Mouse (Mus musculus) ES-CJ7 (cell line): ENCODE results near the gene Foxp1.

Source experiments
- DNase-seq: peaks from one replicate; pipeline ENCODE4 v3.0.0; 2011; ENCODE audit warnings: low read depth, low spot score

The Foxp1 gene

DNA sequence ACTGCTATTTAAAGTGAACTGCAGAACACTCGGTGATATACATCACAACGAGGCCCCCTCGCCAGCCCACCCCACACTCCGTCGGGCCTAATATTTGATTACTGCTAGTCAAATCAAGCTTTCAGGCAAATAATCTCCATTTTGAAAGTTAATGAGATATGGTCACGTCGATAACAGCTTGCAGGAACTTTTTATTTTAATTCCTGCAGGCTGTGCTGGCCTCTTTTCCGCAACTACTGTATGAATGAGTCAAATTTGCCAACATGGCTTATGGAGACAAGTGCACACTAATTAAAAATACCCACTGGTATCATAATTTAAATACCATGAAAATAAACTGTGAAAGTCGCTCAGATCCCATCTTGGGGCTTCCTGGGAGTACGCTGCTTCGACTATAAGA is 385.4 kb downstream of the Foxp1 start:
- DNase-seq = no peak

DNA sequence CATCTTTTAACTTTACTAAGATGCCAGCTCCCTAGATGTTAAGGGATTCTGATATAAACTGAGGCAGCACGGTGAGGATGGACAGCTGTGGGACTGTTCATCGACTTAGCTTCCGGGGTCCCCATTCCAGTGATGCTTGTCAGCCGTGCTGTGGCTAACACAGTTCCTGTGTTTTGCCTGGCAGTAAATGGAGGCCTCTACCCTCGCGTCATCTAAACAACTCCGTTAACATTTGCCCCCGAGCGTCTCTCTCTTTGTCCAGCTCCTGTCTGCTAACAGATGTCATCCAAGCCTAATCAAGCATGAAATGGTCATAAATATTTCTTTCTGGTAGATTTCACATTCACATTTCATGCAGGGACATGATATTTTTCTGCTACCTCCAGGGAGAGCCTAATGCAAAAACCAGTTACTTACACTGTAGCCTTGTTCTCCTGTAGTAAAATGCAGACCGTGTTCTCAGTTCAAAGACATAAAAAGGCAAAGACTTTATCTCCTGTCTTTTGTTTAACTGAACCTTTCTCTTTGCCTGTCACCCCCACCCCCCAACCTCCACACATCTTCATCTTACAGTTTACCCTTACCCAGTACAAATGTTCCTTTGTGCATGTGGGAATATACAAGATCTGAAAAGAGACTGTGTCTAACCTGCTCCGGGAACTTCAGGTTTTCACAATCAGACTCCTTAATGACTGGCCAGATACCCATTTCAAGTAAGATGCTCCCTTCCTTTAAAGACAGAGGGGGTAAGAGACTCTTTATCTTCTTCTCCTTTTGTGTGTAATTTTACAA is 386.4 kb downstream of the Foxp1 start:
- no peak for DNase-seq

DNA sequence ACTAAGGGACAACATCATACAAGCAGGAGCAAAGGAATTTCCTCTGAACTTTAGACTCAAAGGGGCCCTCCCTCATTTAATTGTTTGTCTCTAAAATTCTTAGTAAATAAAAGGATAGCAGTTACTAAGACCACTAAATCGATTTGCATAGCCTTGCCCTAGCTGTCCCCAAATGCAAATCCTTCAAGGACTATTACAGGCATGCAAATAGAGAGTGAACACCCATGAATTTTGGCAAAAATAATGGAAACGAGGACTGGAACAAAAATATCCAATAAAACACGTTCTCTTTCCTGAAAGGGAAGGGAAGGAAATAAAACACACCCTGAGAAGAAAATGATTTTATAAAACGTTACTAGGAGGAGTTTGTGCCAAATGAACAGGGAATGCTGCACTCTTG is 390.7 kb downstream of the Foxp1 start:
- no peak for DNase-seq

DNA sequence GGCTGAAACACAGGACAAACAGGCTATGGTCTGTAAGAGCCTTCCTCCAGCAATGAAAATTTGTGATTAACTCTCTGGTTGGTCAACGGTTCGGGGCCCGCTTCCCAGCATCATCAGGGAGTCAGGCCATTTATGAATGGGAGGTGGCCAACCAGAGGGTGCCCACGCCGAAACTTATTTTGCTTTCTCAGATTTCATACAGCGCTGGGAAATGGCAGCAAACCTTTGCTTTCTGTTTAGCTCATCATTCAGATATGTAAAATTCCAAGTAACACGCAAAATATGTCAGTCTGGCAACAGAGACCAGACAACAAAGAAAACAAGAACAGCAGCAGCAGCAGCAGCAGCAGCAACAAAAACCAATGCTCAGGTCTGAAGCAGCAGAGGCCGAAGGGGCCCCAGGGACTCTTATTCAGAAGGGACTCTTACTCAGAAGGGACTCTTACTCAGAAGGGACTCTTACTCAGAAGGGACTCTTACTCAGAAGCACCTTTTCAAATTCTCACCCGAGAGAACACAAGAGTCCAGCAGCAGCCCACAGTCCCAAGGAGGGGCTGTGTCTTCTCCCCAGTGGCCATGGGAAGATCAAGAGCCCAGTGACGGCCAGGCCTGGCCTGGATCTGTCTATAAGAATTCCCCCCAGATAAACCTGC is 391.6 kb downstream of the Foxp1 start:
- peak; percentile 24 for DNase-seq

DNA sequence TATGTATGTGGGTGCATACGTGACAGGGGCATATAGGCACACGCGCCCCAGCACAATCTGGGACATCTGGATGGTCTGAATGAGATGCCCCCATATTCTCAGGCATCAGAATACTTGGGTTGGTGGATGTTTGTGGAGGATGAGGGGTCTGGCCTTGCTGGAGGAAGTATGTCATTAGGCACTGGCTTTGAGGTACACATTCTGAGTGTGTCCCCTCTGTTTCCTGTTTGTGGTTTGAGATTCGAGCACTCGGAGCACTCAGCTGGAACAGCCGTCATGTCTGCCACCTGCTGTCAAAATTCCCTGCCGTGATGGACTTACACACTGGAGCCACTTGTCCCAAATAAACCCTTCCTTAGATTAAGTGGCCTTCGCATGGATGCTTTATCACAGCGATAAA is 395.8 kb downstream of the Foxp1 start:
- DNase-seq = no peak

DNA sequence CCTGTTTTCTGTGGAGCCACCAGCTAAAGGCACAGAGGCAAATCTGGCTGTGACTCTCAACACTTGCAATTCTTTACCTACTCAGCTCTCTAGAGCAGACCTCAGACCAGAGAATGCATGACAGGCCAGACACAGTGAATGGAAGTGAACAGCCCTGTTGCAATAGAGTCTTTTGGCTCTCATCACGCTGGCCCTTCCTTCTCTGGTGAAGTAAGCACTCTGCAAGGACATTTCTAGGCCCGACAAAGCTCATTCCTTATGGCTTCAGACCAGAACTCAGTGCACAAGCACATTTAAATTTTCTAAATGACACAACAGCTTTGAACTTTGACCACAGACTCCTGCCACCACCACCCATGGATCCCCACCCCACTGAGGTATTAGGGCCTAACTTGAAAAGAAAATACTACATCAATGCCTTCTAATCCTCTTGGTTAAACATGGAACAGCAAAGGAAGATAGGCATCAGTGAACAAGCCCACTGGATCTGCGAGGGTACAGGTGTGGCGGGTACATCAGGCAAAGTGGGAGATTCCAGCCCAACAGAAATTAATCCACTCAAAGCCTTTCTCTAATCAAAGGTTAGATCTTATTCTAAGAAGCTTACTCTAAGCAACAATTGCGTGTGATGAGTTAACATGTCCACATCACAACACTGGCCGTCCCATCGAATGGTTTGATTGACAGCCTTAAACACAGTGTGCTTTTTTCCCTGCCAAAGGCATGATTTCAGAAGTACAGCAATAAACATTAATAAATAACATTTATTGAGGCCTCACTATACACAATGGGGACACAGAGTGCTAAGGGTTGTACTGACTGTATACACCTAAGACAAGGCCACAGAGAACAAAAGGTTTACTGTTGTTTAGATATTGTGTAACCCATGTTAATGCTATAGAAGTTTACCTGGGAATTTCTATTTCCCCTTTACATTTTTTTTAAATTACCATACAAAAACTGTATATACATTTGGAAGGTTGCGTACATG is 401.4 kb downstream of the Foxp1 start:
- DNase-seq = no peak

DNA sequence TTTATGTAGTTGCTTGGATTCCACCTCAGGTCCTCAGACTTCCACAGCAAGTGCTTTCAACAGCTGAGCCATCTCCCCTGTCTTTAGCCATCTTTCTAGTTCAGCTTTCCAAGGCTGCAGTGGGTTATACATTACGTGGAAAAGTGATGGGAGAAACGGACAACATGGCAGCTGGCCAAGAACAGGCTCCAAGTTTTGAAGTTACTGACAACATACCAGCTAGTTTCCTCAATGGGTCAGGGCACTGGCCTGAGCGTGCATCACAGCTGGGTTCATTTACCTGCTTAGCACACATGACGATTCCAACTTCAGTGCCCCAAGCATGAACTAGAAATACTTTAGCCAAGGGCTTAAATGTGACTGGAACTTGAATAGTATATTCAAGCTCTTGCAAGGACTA is 404.0 kb downstream of the Foxp1 start:
- DNase-seq = no peak

DNA sequence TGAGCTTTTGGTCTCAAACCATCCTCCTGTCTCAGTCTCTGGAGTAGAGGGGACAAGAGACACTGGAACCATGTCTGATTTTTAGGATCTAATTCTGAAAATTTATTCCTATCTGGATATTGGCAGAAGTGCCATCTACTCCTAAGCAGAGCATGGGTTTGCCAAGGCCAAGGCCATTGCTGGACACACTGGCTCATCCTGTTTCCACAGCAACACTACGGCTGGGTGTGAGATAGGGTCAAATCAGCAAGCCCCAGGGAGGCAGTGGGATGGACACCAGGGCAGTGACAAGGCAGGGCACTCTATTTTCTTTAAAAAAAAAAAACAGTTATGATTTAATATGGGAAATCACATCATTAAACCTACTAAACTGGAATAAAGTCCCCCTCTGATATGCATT is 405.1 kb downstream of the Foxp1 start:
- no peak for DNase-seq

DNA sequence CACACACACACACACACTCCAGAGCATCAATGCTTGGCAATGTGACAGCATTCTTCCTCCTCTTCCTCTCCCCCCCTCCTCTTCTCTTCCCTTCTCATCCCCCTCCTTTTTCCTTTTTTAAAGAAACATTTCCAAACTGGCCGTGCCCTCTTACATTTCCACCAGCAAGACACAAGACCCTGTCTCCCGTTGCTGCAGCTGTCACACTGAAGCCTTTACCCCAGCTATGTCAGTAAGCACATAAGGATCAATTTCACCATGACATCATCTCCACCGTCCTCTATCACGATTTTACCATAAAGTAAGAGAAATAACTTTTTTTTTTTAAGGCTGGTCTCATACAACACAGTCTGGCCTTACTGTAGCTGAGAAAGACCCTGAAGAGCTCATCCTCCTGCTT is 410.7 kb downstream of the Foxp1 start:
- DNase-seq = no peak

DNA sequence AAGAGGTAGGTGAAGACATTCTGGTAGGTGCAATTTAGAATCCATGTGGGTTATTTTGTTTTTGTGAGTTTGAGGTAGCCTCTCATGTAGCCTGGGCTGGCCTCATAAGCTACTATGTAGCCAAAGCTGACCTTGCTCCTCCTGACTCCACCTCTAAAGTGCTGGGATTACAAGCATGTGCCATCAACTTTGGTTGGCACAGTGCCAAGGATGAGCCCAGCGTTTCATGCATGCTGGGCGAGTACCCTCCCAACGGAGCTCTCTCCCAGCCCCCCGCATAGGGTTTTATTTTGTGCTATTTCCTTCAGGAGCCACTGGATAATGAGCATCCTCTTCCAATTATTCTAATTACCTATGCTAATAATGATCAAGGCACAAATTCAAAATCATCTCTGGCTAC is 414.1 kb downstream of the Foxp1 start:
- no peak for DNase-seq

DNA sequence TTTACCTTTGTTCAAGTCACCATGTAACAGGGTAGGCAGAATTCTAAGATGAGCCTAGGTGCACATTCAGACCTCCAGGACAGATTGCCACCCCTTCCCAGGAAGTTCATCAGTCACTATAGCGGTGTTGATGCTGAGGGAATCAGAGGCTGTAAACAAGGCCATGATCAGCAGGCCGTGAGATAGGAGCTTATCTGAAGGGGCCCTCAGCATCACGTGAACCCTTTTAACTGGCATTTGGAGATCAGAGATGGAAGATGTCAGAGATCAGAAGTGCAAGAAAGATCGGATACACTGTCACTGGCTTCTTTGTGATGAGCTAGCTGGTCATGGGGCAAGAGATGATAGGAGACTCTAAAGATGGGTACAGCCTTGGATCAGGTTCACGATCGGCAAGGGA is 414.8 kb downstream of the Foxp1 start:
- no peak for DNase-seq

DNA sequence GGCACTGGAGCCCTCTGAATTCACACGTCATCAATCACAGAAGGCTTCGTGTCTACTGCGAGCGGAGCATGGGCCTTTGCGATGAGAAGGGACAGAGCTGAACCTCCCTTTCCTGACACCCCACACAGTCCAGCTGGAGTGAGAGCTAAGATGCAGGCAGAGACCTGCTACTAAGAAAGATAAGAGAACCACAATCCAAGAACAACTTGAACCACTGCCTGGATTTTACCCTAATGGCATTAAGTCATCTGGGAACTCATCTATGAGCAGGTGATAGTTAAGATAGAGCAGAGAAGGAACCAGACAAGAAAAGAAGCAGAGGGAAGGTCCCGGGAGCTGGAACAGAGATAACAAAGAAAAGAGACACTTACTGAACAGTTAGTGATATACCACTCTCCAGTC is 415.4 kb downstream of the Foxp1 start:
- DNase-seq = no peak

DNA sequence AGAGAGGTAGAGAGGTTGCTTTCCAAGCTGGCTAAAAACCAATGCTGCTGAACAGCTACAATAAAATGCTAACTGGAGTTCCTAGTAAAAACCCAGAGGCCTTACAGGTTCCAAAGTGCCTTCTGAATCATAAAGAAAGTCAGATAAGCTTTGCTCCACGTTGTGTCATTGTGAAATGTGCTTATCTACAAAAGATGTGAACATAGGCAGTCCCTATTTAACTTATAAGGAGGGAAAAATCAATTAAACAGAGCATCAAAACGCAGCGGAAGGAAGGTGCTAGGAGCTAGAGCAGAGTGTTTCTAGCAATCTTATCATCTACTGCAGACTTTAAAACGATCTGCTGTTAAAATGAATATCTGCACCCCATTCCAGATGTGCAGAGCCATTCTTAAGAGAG is 416.5 kb downstream of the Foxp1 start:
- no peak for DNase-seq

DNA sequence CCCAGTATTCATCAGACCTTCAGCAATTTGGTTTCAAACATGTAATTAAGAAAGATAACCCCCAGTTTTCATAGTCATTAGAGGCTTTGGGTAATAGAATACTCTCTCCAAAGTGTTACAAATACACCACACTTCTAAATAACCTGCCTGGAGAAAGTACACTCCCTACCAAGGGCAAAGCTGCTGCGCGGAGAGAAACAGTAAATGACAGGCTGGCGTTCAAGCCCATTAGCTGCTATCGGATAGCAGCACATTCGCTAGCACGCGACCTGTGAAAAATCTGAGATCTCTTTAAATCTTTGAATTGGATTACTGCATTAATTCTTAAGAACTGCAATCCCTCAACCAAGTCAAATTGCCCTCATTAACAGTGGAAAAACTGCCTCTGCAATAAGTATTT is 418.1 kb downstream of the Foxp1 start:
- DNase-seq = no peak

DNA sequence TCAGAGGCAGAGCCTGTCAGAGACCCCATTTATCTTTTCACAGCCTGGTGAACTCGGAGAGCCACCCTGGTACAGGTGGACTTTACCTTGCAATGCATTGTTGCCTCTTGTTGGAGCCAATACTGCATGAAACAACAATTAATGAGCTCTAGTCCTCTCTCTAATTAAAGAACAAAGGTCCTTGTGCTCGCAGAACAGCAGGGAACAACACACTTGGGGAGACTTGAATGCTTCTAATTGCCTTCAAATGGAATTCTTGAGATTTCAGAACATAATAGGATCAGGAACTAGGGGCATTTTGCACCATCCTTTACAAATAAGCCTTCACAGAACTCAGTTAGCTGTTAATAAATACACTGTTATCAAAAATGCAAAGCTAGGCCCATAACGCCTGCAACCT is 418.6 kb downstream of the Foxp1 start:
- no peak for DNase-seq

DNA sequence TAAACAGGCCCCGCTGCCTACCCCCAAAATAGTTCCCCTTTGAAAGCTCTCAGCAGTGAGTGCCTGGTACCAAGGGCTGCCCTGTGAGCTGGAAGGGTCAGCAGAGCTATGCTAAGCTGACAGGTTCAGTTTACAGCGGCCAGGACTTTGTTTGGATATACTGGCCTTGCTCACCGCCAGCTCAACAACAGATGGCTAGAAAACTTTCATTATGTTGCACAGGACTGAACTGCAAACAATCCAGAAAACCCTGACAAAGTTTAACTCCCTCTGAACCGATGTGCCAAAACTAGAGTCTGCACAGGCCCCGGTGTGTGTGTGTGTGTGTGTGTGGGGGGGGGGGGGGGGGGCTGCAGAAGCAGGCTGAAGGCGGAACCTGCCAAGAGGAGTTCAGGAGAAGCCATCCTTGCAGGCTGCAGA is 421.0 kb downstream of the Foxp1 start:
- no peak for DNase-seq

DNA sequence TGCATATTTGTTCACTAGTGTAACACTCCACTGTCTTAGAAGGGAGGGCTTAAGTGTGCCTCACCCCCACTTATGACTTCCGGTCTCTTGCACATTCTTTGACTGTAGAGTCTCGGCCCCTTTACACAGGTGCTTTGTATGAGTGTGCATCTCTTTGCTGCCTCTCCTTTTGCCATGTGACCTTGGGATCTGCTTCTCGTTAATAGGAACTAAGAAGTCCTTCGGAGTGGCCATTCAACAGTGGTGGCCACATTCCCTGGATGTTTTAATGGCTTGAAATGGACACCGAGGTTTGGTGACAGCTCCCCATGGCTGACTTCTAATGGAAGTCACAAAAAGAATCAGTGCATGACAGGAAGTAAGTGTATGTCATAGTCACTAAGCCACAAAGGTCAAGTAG is 422.2 kb downstream of the Foxp1 start:
- DNase-seq = no peak

DNA sequence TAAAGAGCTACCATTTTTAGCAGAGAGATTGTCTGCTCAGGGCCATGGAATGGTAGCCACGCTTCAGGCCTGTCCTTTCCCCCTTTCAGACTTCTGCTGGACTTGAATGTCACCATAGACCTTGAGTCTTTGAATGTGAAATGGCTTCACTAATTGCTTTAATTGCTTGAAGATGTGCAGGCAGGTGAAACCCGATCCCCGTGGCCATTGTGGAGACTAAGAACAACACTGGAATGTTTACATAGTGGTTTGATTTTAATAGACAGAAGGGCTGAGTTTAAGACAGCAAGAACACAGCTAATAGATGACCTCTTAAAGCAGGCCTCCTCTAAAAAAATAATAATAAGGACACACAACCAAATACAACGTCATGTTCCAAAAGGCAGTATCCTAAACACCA is 422.7 kb downstream of the Foxp1 start:
- DNase-seq = peak; percentile 23

DNA sequence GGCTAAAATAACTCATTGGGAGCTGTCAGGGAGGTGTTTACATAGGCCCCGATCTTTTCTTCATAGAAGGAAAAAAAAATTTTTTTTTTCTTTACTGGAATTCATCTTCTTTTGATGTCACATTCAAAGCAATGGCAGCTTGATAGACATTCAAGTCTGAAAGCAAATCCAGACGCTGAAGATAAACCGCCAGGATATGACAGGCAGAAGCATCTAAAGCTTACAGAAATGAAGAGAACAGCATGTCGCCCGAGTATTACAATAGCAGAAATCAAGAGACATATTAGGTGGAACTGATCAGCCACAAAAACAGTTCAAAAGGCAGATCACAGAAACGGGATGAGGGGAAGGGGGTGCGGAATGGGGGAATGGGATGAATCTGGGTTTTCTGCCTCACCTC is 425.3 kb downstream of the Foxp1 start:
- no peak for DNase-seq

DNA sequence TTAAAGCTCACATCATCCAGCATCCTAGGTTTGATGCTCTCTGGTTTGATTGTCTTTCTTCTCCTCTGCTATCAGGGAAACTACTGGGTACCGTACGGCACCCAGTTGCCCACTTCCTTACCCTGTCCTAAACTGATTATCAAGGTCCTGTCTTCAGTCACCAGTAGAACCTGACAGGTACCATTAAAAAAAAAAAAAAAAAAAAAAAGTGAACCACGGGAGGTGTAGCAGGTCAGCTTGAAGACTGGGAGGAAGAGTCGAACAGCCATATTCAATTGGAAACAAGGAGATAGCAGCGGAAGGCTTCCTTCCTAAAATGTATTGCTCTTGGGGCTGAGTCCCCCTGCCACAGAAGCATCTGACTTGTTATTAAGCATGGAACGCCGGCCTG is 425.8 kb downstream of the Foxp1 start:
- DNase-seq = no peak

DNA sequence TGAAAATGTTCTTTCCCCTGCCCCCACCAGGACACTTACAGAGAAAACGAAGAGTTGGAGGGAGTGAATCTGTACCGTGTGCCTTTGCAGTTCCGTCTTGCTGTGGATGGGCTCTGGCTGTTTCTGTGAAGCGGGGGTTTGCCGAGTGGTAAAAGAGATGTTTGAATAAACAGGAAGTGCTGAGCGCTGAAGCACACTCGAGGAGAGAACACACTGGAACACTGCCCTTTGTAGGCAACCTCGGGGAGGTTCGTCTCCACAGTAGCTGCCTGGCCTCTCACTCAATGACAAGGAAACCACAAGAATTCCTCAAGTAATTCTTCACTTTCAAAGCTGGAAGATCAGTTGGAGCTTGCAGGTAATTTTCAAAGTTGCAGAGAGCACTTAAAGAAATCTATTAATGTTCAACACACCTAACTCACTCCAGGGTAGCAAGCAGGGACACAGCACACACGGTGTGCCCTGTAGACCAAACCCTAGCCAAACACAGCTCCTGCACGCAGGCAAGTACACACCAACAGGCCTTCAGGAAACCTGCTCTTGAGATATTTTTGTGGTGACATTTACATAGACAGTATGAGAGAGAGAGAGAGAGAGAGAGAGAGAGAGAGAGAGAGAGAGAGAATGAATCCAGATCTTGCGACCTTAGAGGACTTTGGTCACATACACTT is 426.3 kb downstream of the Foxp1 start:
- DNase-seq = peak; percentile 12
